Comparison of ENCODE assay signal across 21 mouse cellular contexts in the genomic region with DNA sequence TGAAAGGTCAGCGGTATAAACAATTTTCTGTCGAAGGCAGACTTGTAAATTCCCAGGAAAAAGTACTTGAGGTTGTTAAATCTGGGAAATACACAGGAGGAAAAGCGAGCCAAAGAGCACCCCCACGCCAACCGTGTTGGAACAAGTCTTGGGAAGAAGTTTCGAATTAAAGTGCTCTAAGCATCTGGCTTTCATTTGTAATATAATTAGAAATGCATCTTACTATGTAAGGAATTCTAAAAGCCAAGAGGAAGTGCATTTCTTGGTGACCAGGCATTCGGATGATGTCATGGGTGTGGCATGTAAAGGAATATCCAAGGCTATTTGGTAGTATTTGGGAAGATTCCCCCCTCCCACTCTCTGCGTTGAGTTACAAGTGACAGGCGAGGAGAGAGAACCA. TPM values are rescaled to one million over a fixed set of nuclear protein-coding genes. Genes with fewer than 3 reads are reported as not detected.
A peak's percentile ranks its signal among the peaks of the same experiment; 100 is the strongest.
DNase-seq lines count a peak whose midpoint lies in the region; ATAC-seq and TF ChIP-seq lines count a peak whose summit lies in the region.
"Had no signal": no experiment of that assay in that cellular context is flagged by ENCODE, and none has a peak within 500 bp of the region (broad histone marks: within the 10 kb centered on the region; RNA-seq: fewer than 3 reads in every experiment).

No protein-coding gene starts in this region.

- in situ Hi-C loops in Patski (cut with MboI; ENCODE audit: low pct_unique_long_range_greater_than_20kb), result no loop called here

- CTCF ChIA-PET in Patski (lab: Charles Lee), result interaction anchor here (1.4 kb wide), 1 partner anchor 14 kb away, joined by 4 read pairs; no protein-coding TSS in a partner anchor

- no peak overlapping the region for H3K9ac ChIP-seq in forebrain, postnatal 0 days
- no peak overlapping the region for H3K9ac ChIP-seq in embryonic facial prominence, embryonic 14.5 days (ENCODE audit: low read depth, low read length)
- no peak overlapping the region for H3K9ac ChIP-seq in limb, embryonic 14.5 days (ENCODE audit: low read depth, low read length, severe bottlenecking)
- H3K9ac ChIP-seq: forebrain, embryonic 12.5 days; hindbrain, embryonic 15.5 days; midbrain, embryonic 12.5 days; neural tube, embryonic 15.5 days had no signal

- no peak overlapping the region for H3K4me2 ChIP-seq in forebrain, postnatal 0 days (ENCODE audit: low read depth)
- H3K4me2 ChIP-seq in embryonic facial prominence, embryonic 14.5 days (ENCODE audit: low read depth, low read length), result peak overlapping the region; percentile 10
- H3K4me2 ChIP-seq in limb, embryonic 14.5 days (replicated peaks; ENCODE audit: low read depth, low read length, severe bottlenecking), result no peak overlapping the region
- H3K4me2 ChIP-seq: forebrain, embryonic 12.5 days; hindbrain, embryonic 15.5 days; midbrain, embryonic 12.5 days; neural tube, embryonic 15.5 days had no signal

- H3K27me3 ChIP-seq in forebrain, embryonic 10.5 days (ENCODE audit: poor library complexity, severe bottlenecking), result no peaks in the 10 kb centered on the region
- no peaks in the 10 kb centered on the region for H3K27me3 ChIP-seq in forebrain, postnatal 0 days (ENCODE audit: insufficient read depth, low read length)
- H3K27me3 ChIP-seq in Patski, result no peaks in the 10 kb centered on the region
- H3K27me3 ChIP-seq in embryonic facial prominence, embryonic 14.5 days (replicated peaks; ENCODE audit: control insufficient read depth, insufficient read depth, low read length), result no peaks in the 10 kb centered on the region
- no peaks in the 10 kb centered on the region for H3K27me3 ChIP-seq in limb, embryonic 14.5 days (ENCODE audit: control insufficient read depth, insufficient read depth, low read length)
- no peaks in the 10 kb centered on the region for H3K27me3 ChIP-seq in thymus, adult 2 months (ENCODE audit: control insufficient read depth, insufficient read depth, low read length)
- H3K27me3 ChIP-seq: forebrain, embryonic 12.5 days; hindbrain, embryonic 15.5 days; midbrain, embryonic 12.5 days; neural tube, embryonic 15.5 days had no signal

- peak overlapping the region; percentile 74; the same call in 1 of the 2 replicates for H3K27ac ChIP-seq in forebrain, embryonic 10.5 days
- no peak overlapping the region for H3K27ac ChIP-seq in forebrain, postnatal 0 days (ENCODE audit: low read depth, low read length)
- H3K27ac ChIP-seq in embryonic facial prominence, embryonic 14.5 days (replicated peaks; ENCODE audit: low read depth, low read length), result peak overlapping the region; percentile 3; the same call in 1 of the 2 replicates
- H3K27ac ChIP-seq in limb, embryonic 14.5 days (replicated peaks; ENCODE audit: low read depth, low read length), result no peak overlapping the region
- H3K27ac ChIP-seq in thymus, adult 2 months (ENCODE audit: control insufficient read depth, insufficient read depth, low read length), result no peak overlapping the region
- H3K27ac ChIP-seq: forebrain, embryonic 12.5 days; heart, embryonic 10.5 days; hindbrain, embryonic 15.5 days; midbrain, embryonic 12.5 days; neural tube, embryonic 15.5 days had no signal

- 71% methylated on average over 9 of the region's 9 CpGs for WGBS in forebrain, embryonic 10.5 days
- 81% methylated on average over 9 of the region's 9 CpGs for WGBS in forebrain, postnatal 0 days
- WGBS in embryonic facial prominence, embryonic 14.5 days, result 32% methylated on average over 9 of the region's 9 CpGs
- 22% methylated on average over 9 of the region's 9 CpGs for WGBS in limb, embryonic 14.5 days
- 90% methylated on average over 9 of the region's 9 CpGs for WGBS in thymus, adult 2 months

- DNase-seq in forebrain, embryonic 10.5 days (ENCODE audit: extremely low spot score, low spot score), result no peak
- no peak for DNase-seq in forebrain, postnatal 0 days
- DNase-seq in Patski (ENCODE audit: low read depth, low spot score), result no peak
- DNase-seq in embryonic facial prominence, embryonic 14.5 days (ENCODE audit: low spot score), result peak; percentile 91
- peak; percentile 78 for DNase-seq in limb, embryonic 14.5 days (ENCODE audit: low spot score)
- DNase-seq in cerebellum, postnatal 10 days, result no peak
- no peak for DNase-seq in thymus, adult 2 months
- DNase-seq: adrenal gland, adult 8-10 months; B cell, adult 2 months; cerebellum, adult 18-20 months; gastrocnemius, postnatal 25 days; heart, postnatal 14 days; lung, adult 18-20 months; lung, postnatal 4 days had no signal

- no peak for TF ChIP-seq CTCF in forebrain, postnatal 0 days (IDR thresholded peaks at IDR 0.05; ENCODE audit: low read depth)
- no peak for TF ChIP-seq CTCF in Patski (IDR thresholded peaks at IDR 0.05)
- TF ChIP-seq CTCF in thymus, adult 2 months (IDR thresholded peaks at IDR 0.05; ENCODE audit: borderline replicate concordance, control insufficient read depth, extremely low read depth, insufficient read depth, low read length, poor library complexity), result no peak

- H3K4me1 ChIP-seq in forebrain, embryonic 10.5 days, result peaks cover 23% of the 10 kb centered on the region
- no peaks in the 10 kb centered on the region for H3K4me1 ChIP-seq in forebrain, postnatal 0 days (ENCODE audit: insufficient read depth)
- peaks cover 5% of the 10 kb centered on the region; the same call in 1 of the 2 replicates for H3K4me1 ChIP-seq in embryonic facial prominence, embryonic 14.5 days (ENCODE audit: control insufficient read depth, insufficient read depth, low read length)
- H3K4me1 ChIP-seq in limb, embryonic 14.5 days (ENCODE audit: control insufficient read depth, insufficient read depth, low read length), result peaks cover 18% of the 10 kb centered on the region
- no peaks in the 10 kb centered on the region for H3K4me1 ChIP-seq in thymus, adult 2 months (replicated peaks; ENCODE audit: control insufficient read depth, insufficient read depth, low read length)
- H3K4me1 ChIP-seq: forebrain, embryonic 12.5 days; hindbrain, embryonic 15.5 days; neural tube, embryonic 15.5 days had no signal

- H3K4me3 ChIP-seq in forebrain, embryonic 10.5 days, result no peak overlapping the region
- no peak overlapping the region for H3K4me3 ChIP-seq in forebrain, postnatal 0 days (ENCODE audit: low read depth, low read length)
- H3K4me3 ChIP-seq in embryonic facial prominence, embryonic 14.5 days (ENCODE audit: low read depth, low read length), result no peak overlapping the region
- H3K4me3 ChIP-seq in limb, embryonic 14.5 days (replicated peaks; ENCODE audit: low read length), result no peak overlapping the region
- no peak overlapping the region for H3K4me3 ChIP-seq in thymus, adult 2 months (ENCODE audit: control insufficient read depth, insufficient read depth, low read length)
- H3K4me3 ChIP-seq: forebrain, embryonic 12.5 days; heart, embryonic 10.5 days; hindbrain, embryonic 15.5 days; midbrain, embryonic 12.5 days; neural tube, embryonic 15.5 days had no signal

- TF ChIP-seq POLR2A in limb, embryonic 14.5 days (IDR thresholded peaks at IDR 0.05; ENCODE audit: borderline replicate concordance, extremely low read depth, insufficient read depth, insufficient read length), result no peak
- TF ChIP-seq POLR2A in thymus, adult 2 months (IDR thresholded peaks at IDR 0.05; ENCODE audit: control insufficient read depth, extremely low read depth, insufficient read depth, low read length, poor library complexity), result no peak

- POLR2A ChIA-PET in Patski (lab: Charles Lee), result no interaction called here

- no peak for ATAC-seq in forebrain, postnatal 0 days
- peak; percentile 51 for ATAC-seq in Patski
- ATAC-seq in embryonic facial prominence, embryonic 14.5 days (ENCODE audit: low read depth), result 0 out of 2 replicates have a peak, but pooled peaks have one; percentile 47
- ATAC-seq in limb, embryonic 14.5 days (ENCODE audit: low FRiP score, low read depth), result peak; percentile 60
- no peak for ATAC-seq in monocyte, adult 5-6 weeks (replicated peaks; ENCODE audit: insufficient number of reproducible peaks, low FRiP score, low TSS enrichment, poor library complexity, severe bottlenecking)
- ATAC-seq: intestine, postnatal 0 days had no signal

- H3K9me3 ChIP-seq in forebrain, embryonic 10.5 days, result no peaks in the 10 kb centered on the region
- H3K9me3 ChIP-seq in forebrain, postnatal 0 days (ENCODE audit: low read length), result no peaks in the 10 kb centered on the region
- 0 out of 2 replicates have a peak, but pooled peaks cover 6% of the 10 kb centered on the region for H3K9me3 ChIP-seq in embryonic facial prominence, embryonic 14.5 days (ENCODE audit: control insufficient read depth, low read length)
- no peaks in the 10 kb centered on the region for H3K9me3 ChIP-seq in limb, embryonic 14.5 days (ENCODE audit: control insufficient read depth, low read length)
- H3K9me3 ChIP-seq: forebrain, embryonic 12.5 days; heart, embryonic 10.5 days; hindbrain, embryonic 15.5 days; neural tube, embryonic 15.5 days had no signal

- no peaks in the 10 kb centered on the region for H3K36me3 ChIP-seq in forebrain, embryonic 10.5 days (replicated peaks)
- no peaks in the 10 kb centered on the region for H3K36me3 ChIP-seq in forebrain, postnatal 0 days (ENCODE audit: insufficient read depth)
- no peaks in the 10 kb centered on the region for H3K36me3 ChIP-seq in embryonic facial prominence, embryonic 14.5 days (ENCODE audit: control insufficient read depth, insufficient read depth, low read length)
- no peaks in the 10 kb centered on the region for H3K36me3 ChIP-seq in limb, embryonic 14.5 days (ENCODE audit: control insufficient read depth, insufficient read depth, low read length)
- H3K36me3 ChIP-seq in thymus, adult 2 months (ENCODE audit: control insufficient read depth, insufficient read depth, low read length), result no peaks in the 10 kb centered on the region
- H3K36me3 ChIP-seq: forebrain, embryonic 12.5 days; heart, embryonic 10.5 days; hindbrain, embryonic 15.5 days; midbrain, embryonic 12.5 days; neural tube, embryonic 15.5 days had no signal

RNA-seq across cellular contexts. Expression of a gene that starts 52.7 kb away (rescaled TPM):
- polyA plus RNA-seq in forebrain, embryonic 10.5 days (2016; fragmentation: Nextera tagmentation; extraction: Ambion mirVana), result 8.7 and 10.3 TPM in 2 replicates
- total RNA-seq in forebrain, postnatal 0 days (2014; rRNA removed), result 8.5 and 11.6 TPM in 2 replicates
- polyA plus RNA-seq in forebrain, postnatal 0 days (2015; fragmentation: Nextera tagmentation; extraction: Ambion mirVana), result 6.4 and 10.1 TPM in 2 replicates
- polyA plus RNA-seq in Patski (2021), result 14.7 TPM
- 12.2 and 13.2 TPM in 2 replicates for polyA plus RNA-seq in embryonic facial prominence, embryonic 14.5 days (2014; fragmentation: Nextera tagmentation; extraction: Ambion mirVana)
- 6.3 and 6.4 TPM in 2 replicates for polyA plus RNA-seq in limb, embryonic 14.5 days (2012; rRNA removed)
- polyA plus RNA-seq in limb, embryonic 14.5 days (2014; fragmentation: Nextera tagmentation; extraction: Ambion mirVana), result 10.0 and 12.3 TPM in 2 replicates
- polyA plus RNA-seq in thymus, adult 2 months (2012; rRNA removed), result 2.0 TPM in 2 replicates
- 15.4 to 20.2 TPM (median 18.7 TPM) in 3 replicates for total RNA-seq in monocyte, adult 5-6 weeks (2017)

Comparison
In these comparisons a context has a peak if more than half of its experiments do, and no peak if none do; other contexts are left out.
1. H3K27ac ChIP-seq: peak in forebrain, embryonic 10.5 days (single experiment) and embryonic facial prominence, embryonic 14.5 days (single experiment); none in forebrain, postnatal 0 days (single experiment), limb, embryonic 14.5 days (single experiment) and thymus, adult 2 months (single experiment).
2. DNase-seq: peak in embryonic facial prominence, embryonic 14.5 days (single experiment) and limb, embryonic 14.5 days (single experiment); none in forebrain, embryonic 10.5 days (single experiment), forebrain, postnatal 0 days (single experiment), Patski (single experiment), cerebellum, postnatal 10 days (0 of 2) and thymus, adult 2 months (single experiment).
3. ATAC-seq: peak in Patski (single experiment), embryonic facial prominence, embryonic 14.5 days (single experiment) and limb, embryonic 14.5 days (single experiment); none in forebrain, postnatal 0 days (single experiment) and monocyte, adult 5-6 weeks (single experiment).